Mouse (Mus musculus): Measurements from ENCODE around the gene Dnajc3. TPM values are rescaled to one million over a fixed set of nuclear protein-coding genes. Genes with fewer than 3 reads are reported as not detected.

Dnajc3 gene
- polyA plus RNA-seq, 1 experiment from 2014 or later: 43.1 TPM

GRCm38 (mm10) chr14:118936952-118937351, 824 bp upstream of the Dnajc3 start:
- Histone ChIP-seq H3K4me3 (replicated peaks; ENCODE audit: low read depth, low read length) (peak overlapping the region; percentile 98), H3K9ac (ENCODE audit: low read depth, low read length) (peak overlapping the region; percentile 64), H3K4me2 (ENCODE audit: low read length) (peak overlapping the region; percentile 88), H3K27me3 (ENCODE audit: insufficient read depth, low read length) (no peaks in the 10 kb centered on the region), H3K9me3 (replicated peaks; ENCODE audit: low read length) (no peaks in the 10 kb centered on the region), H3K27ac (0 out of 2 replicates have a peak overlapping the region, but pooled peaks have one; percentile 72), H3K36me3 (ENCODE audit: insufficient read depth, low read length) (no peaks in the 10 kb centered on the region), H3K4me1 (replicated peaks; ENCODE audit: insufficient read depth, low read length) (peaks cover 12% of the 10 kb centered on the region)
- 27% methylated on average over 4 of the region's 4 CpGs for WGBS
- TF ChIP-seq CTCF (IDR thresholded peaks at IDR 0.05; ENCODE audit: low read depth): no peak
- ATAC-seq (replicated peaks; ENCODE audit: low FRiP score, low read depth) (no peak), DNase-seq (ENCODE audit: low spot score) (no peak)

GRCm38 (mm10) chr14:118938551-118938950, 775 bp downstream of the Dnajc3 start:
- Histone ChIP-seq H3K9ac (ENCODE audit: low read depth, low read length) (peak overlapping the region; percentile 99), H3K9me3 (replicated peaks; ENCODE audit: low read length) (no peaks in the 10 kb centered on the region), H3K4me1 (replicated peaks; ENCODE audit: insufficient read depth, low read length) (peaks cover 12% of the 10 kb centered on the region), H3K36me3 (ENCODE audit: insufficient read depth, low read length) (no peaks in the 10 kb centered on the region), H3K27me3 (ENCODE audit: insufficient read depth, low read length) (no peaks in the 10 kb centered on the region), H3K4me3 (replicated peaks; ENCODE audit: low read depth, low read length) (peak overlapping the region; percentile 98), H3K27ac (peak overlapping the region; percentile 95; the same call in 1 of the 2 replicates), H3K4me2 (ENCODE audit: low read length) (peak overlapping the region; percentile 81)
- peak; percentile 74 for DNase-seq (ENCODE audit: low spot score)
- 2% methylated on average over 7 of the region's 7 CpGs for WGBS
- TF ChIP-seq CTCF (IDR thresholded peaks at IDR 0.05; ENCODE audit: low read depth): no peak
- ATAC-seq (replicated peaks; ENCODE audit: low FRiP score, low read depth): no peak

GRCm38 (mm10) chr14:118940796-118941495, 3.2 kb downstream of the Dnajc3 start:
- no peak overlapping the region for H3K9ac ChIP-seq (ENCODE audit: low read depth, low read length)
- no peaks in the 10 kb centered on the region for H3K9me3 ChIP-seq (replicated peaks; ENCODE audit: low read length)
- H3K27me3 ChIP-seq (ENCODE audit: insufficient read depth, low read length): no peaks in the 10 kb centered on the region
- DNase-seq (ENCODE audit: low spot score) (no peak), ATAC-seq (replicated peaks; ENCODE audit: low FRiP score, low read depth) (no peak)
- no peaks in the 10 kb centered on the region for H3K36me3 ChIP-seq (ENCODE audit: insufficient read depth, low read length)
- H3K4me2 ChIP-seq (ENCODE audit: low read length): no peak overlapping the region
- no peak overlapping the region for H3K27ac ChIP-seq
- H3K4me1 ChIP-seq (replicated peaks; ENCODE audit: insufficient read depth, low read length): peaks cover 12% of the 10 kb centered on the region
- H3K4me3 ChIP-seq (replicated peaks; ENCODE audit: low read depth, low read length): no peak overlapping the region
- no peak for TF ChIP-seq CTCF (IDR thresholded peaks at IDR 0.05; ENCODE audit: low read depth)
- WGBS: 75% methylated on average over 4 of the region's 4 CpGs

- Histone ChIP-seq H3K36me3 (ENCODE audit: insufficient read depth, low read length) (no peaks in the 10 kb centered on the region), H3K27me3 (ENCODE audit: insufficient read depth, low read length) (no peaks in the 10 kb centered on the region), H3K9me3 (replicated peaks; ENCODE audit: low read length) (no peaks in the 10 kb centered on the region), H3K27ac (no peak overlapping the region), H3K4me1 (replicated peaks; ENCODE audit: insufficient read depth, low read length) (peaks cover 12% of the 10 kb centered on the region), H3K4me2 (ENCODE audit: low read length) (no peak overlapping the region), H3K9ac (ENCODE audit: low read depth, low read length) (no peak overlapping the region), H3K4me3 (replicated peaks; ENCODE audit: low read depth, low read length) (no peak overlapping the region)
- WGBS: 58% methylated on average over 12 of the region's 12 CpGs
- no peak for TF ChIP-seq CTCF (IDR thresholded peaks at IDR 0.05; ENCODE audit: low read depth)
- ATAC-seq (replicated peaks; ENCODE audit: low FRiP score, low read depth) (no peak), DNase-seq (ENCODE audit: low spot score) (no peak)
Observed at GRCm38 (mm10) chr14:118942076-118942475, 4.3 kb downstream of the Dnajc3 start.

GRCm38 (mm10) chr14:118944702-118945101, 6.9 kb downstream of the Dnajc3 start:
- H3K27ac ChIP-seq: no peak overlapping the region
- DNase-seq (ENCODE audit: low spot score) (no peak), ATAC-seq (replicated peaks; ENCODE audit: low FRiP score, low read depth) (no peak)
- no peak overlapping the region for H3K4me2 ChIP-seq (ENCODE audit: low read length)
- H3K4me3 ChIP-seq (replicated peaks; ENCODE audit: low read depth, low read length): no peak overlapping the region
- no peaks in the 10 kb centered on the region for H3K9me3 ChIP-seq (replicated peaks; ENCODE audit: low read length)
- no peak overlapping the region for H3K9ac ChIP-seq (ENCODE audit: low read depth, low read length)
- H3K4me1 ChIP-seq (replicated peaks; ENCODE audit: insufficient read depth, low read length): 0 out of 2 replicates have a peak, but pooled peaks cover under 1% of the 10 kb centered on the region
- H3K36me3 ChIP-seq (ENCODE audit: insufficient read depth, low read length): no peaks in the 10 kb centered on the region
- TF ChIP-seq CTCF (IDR thresholded peaks at IDR 0.05; ENCODE audit: low read depth): no peak
- WGBS: 70% methylated on average over 2 of the region's 2 CpGs
- no peaks in the 10 kb centered on the region for H3K27me3 ChIP-seq (ENCODE audit: insufficient read depth, low read length)

GRCm38 (mm10) chr14:118948841-118949240, 11.1 kb downstream of the Dnajc3 start:
- TF ChIP-seq CTCF (IDR thresholded peaks at IDR 0.05; ENCODE audit: low read depth): no peak
- Histone ChIP-seq H3K9ac (ENCODE audit: low read depth, low read length) (no peak overlapping the region), H3K36me3 (ENCODE audit: insufficient read depth, low read length) (no peaks in the 10 kb centered on the region), H3K4me3 (replicated peaks; ENCODE audit: low read depth, low read length) (no peak overlapping the region), H3K4me1 (replicated peaks; ENCODE audit: insufficient read depth, low read length) (no peaks in the 10 kb centered on the region), H3K27me3 (ENCODE audit: insufficient read depth, low read length) (no peaks in the 10 kb centered on the region), H3K4me2 (ENCODE audit: low read length) (no peak overlapping the region), H3K9me3 (replicated peaks; ENCODE audit: low read length) (no peaks in the 10 kb centered on the region), H3K27ac (no peak overlapping the region)
- DNase-seq (ENCODE audit: low spot score) (no peak), ATAC-seq (replicated peaks; ENCODE audit: low FRiP score, low read depth) (no peak)
- WGBS: 90% methylated on average over 1 of the region's 1 CpGs
